In the genomic region with DNA sequence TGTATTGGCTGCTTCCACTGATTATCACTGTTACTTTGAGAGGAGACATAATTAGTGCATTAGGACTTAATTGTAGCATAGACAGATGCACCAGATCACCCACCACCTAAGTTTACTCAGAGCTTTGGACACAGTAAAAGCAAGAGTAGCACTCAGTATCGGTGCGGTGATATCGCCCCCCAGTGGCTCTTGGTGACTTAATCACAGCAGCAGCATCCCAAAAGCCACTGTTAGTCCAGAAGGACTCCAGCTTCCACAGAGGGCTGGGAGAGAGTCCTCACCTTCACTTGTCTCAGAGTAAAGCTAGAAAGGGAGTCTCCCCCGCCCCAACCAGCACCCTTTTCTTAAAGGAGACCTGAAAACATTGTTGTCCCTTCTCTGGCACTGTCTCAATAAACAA, we compare ENCODE assay signal across 9 mouse cellular contexts. TPM values are rescaled to one million over a fixed set of nuclear protein-coding genes. Genes with fewer than 3 reads are reported as not detected.
DNase-seq lines count a peak whose midpoint lies in the region; ATAC-seq and TF ChIP-seq lines count a peak whose summit lies in the region.
"Had no signal": no experiment of that assay in that cellular context is flagged by ENCODE, and none has a peak within 500 bp of the region (broad histone marks: within the 10 kb centered on the region; RNA-seq: fewer than 3 reads in every experiment).

No protein-coding gene starts in this region.

- no peak overlapping the region for H3K4me3 ChIP-seq in forebrain, embryonic 12.5 days (replicated peaks)
- H3K4me3 ChIP-seq in hindbrain, embryonic 14.5 days (replicated peaks; ENCODE audit: low read length) = no peak overlapping the region
- H3K4me3 ChIP-seq in left cerebral cortex, adult 2 months = no peak overlapping the region
- no peak overlapping the region for H3K4me3 ChIP-seq in midbrain, embryonic 15.5 days

- peak; percentile 75 for TF ChIP-seq CTCF in left cerebral cortex, adult 2 months (IDR thresholded peaks at IDR 0.05)

- no peaks in the 10 kb centered on the region for H3K9me3 ChIP-seq in forebrain, embryonic 12.5 days
- H3K9me3 ChIP-seq in hindbrain, embryonic 14.5 days (ENCODE audit: control insufficient read depth, low read length) = no peaks in the 10 kb centered on the region
- H3K9me3 ChIP-seq in midbrain, embryonic 15.5 days = no peaks in the 10 kb centered on the region

- H3K27me3 ChIP-seq in forebrain, embryonic 12.5 days = no peaks in the 10 kb centered on the region
- H3K27me3 ChIP-seq in hindbrain, embryonic 14.5 days (ENCODE audit: control insufficient read depth, insufficient read depth, low read length) = no peaks in the 10 kb centered on the region
- H3K27me3 ChIP-seq in midbrain, embryonic 15.5 days (replicated peaks) = no peaks in the 10 kb centered on the region

- no peaks in the 10 kb centered on the region for H3K36me3 ChIP-seq in forebrain, embryonic 12.5 days (replicated peaks)
- no peaks in the 10 kb centered on the region for H3K36me3 ChIP-seq in hindbrain, embryonic 14.5 days (replicated peaks; ENCODE audit: control insufficient read depth, insufficient read depth)
- no peaks in the 10 kb centered on the region for H3K36me3 ChIP-seq in midbrain, embryonic 15.5 days (replicated peaks)

- no peak overlapping the region for H3K27ac ChIP-seq in forebrain, embryonic 12.5 days
- no peak overlapping the region for H3K27ac ChIP-seq in hindbrain, embryonic 14.5 days
- H3K27ac ChIP-seq in left cerebral cortex, adult 2 months = no peak overlapping the region
- no peak overlapping the region for H3K27ac ChIP-seq in midbrain, embryonic 15.5 days
- H3K27ac ChIP-seq: macrophage had no signal

- no peak overlapping the region for H3K9ac ChIP-seq in forebrain, embryonic 12.5 days
- no peak overlapping the region for H3K9ac ChIP-seq in hindbrain, embryonic 14.5 days
- no peak overlapping the region for H3K9ac ChIP-seq in midbrain, embryonic 15.5 days

- peak; percentile 51; the same call in 1 of the 2 replicates for ATAC-seq in forebrain, embryonic 12.5 days (ENCODE audit: low FRiP score)
- ATAC-seq in hindbrain, embryonic 14.5 days (ENCODE audit: low FRiP score) = peak; percentile 55; the same call in 1 of the 2 replicates
- ATAC-seq in midbrain, embryonic 15.5 days (replicated peaks) = peak; percentile 50; the same call in 1 of the 2 replicates

- H3K4me2 ChIP-seq in forebrain, embryonic 12.5 days = no peak overlapping the region
- no peak overlapping the region for H3K4me2 ChIP-seq in hindbrain, embryonic 14.5 days (replicated peaks)
- H3K4me2 ChIP-seq in midbrain, embryonic 15.5 days = no peak overlapping the region

- H3K4me1 ChIP-seq in forebrain, embryonic 12.5 days = no peaks in the 10 kb centered on the region
- no peaks in the 10 kb centered on the region for H3K4me1 ChIP-seq in hindbrain, embryonic 14.5 days (replicated peaks; ENCODE audit: control insufficient read depth, insufficient read depth, low read length)
- H3K4me1 ChIP-seq in midbrain, embryonic 15.5 days = no peaks in the 10 kb centered on the region

- intact Hi-C loops in left cerebral cortex, adult 2 months (cut with DNase I) = loop anchor here (5.0 kb wide), 2 partner anchors 76 to 291 kb away; a partner anchor contains a TSS

- peak; percentile 67 for DNase-seq in ovary, postnatal 14 days (ENCODE audit: low spot score)
- DNase-seq in ovary, adult 18-20 months (ENCODE audit: low spot score) = no peak
- peak; percentile 49 for DNase-seq in brain, embryonic 18.5 days (ENCODE audit: low read depth, low spot score)
- peak; percentile 87 for DNase-seq in hindbrain, embryonic 14.5 days (ENCODE audit: low spot score)
- peak; percentile 74 to 79 for DNase-seq in left cerebral cortex, adult 2 months (ENCODE audit: extremely low spot score in 1 of 2, low spot score in 2 of 2)
- peak; percentile 75 for DNase-seq in thymus, postnatal 4 days

- WGBS in forebrain, embryonic 12.5 days = 3% methylated on average over 4 of the region's 4 CpGs
- 4% methylated on average over 4 of the region's 4 CpGs for WGBS in hindbrain, embryonic 14.5 days
- 4% methylated on average over 4 of the region's 4 CpGs for WGBS in midbrain, embryonic 15.5 days

RNA-seq across cellular contexts. Expression of a gene that starts 15.7 kb away (rescaled TPM):
- polyA plus RNA-seq in forebrain, embryonic 12.5 days (2016; fragmentation: Nextera tagmentation; extraction: Ambion mirVana) = not detected in 2 replicates
- 0.15 TPM in 1 of 2 replicates, not detected in the other for polyA plus RNA-seq in hindbrain, embryonic 14.5 days (2014; fragmentation: Nextera tagmentation; extraction: Ambion mirVana)
- not detected for total RNA-seq in left cerebral cortex, adult 2 months (2021)
- not detected in 2 replicates for polyA plus RNA-seq in midbrain, embryonic 15.5 days (2015; fragmentation: Nextera tagmentation; extraction: Ambion mirVana)
- polyA plus RNA-seq: macrophage had no signal
